Mouse (Mus musculus): ENCODE measurements around the gene Celf6. TPM values are rescaled to one million over a fixed set of nuclear protein-coding genes. Genes with fewer than 3 reads are reported as not detected.

Gene Celf6
- polyA plus RNA-seq, 1 experiment, result not detected

DNA sequence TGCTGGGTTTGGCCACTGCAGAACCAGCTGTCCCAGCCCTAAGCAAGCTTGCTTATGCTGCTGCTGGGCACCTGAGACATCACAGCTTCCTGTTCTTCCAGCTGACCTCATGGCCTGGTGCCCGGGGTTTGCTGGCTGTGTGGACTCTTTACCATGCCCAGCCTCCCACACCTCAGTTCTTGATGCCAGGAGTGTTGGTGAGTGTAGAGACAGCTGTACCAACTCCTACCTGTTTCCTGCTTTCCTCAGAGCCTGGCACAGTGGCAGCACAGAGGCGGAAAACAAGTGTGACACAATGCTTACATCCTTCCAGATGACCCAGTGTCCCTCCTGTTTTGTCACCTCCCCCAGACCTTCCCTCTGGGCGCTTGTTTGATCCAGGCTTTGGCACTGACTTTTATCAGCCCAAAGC is 26.1 kb upstream of the Celf6 start:
- peaks cover 50% of the 10 kb centered on the region for H3K79me2 ChIP-seq (ENCODE audit: control insufficient read depth, insufficient read depth)
- no peak overlapping the region for H3K4me2 ChIP-seq (ENCODE audit: low read depth)
- H3ac ChIP-seq (ENCODE audit: control insufficient read depth, insufficient read length), result no peak overlapping the region
- no peak overlapping the region for H3K4me3 ChIP-seq
- H3K36me3 ChIP-seq (ENCODE audit: control insufficient read depth, insufficient read depth), result peaks cover 20% of the 10 kb centered on the region
- TF ChIP-seq USF1 (IDR thresholded peaks at IDR 0.05; ENCODE audit: low read depth) (no peak), E2F4 (IDR thresholded peaks at IDR 0.05; ENCODE audit: insufficient read depth) (no peak), SRF (IDR thresholded peaks at IDR 0.05; ENCODE audit: control insufficient read depth, insufficient read length, low read depth) (no peak), MYOG (IDR thresholded peaks at IDR 0.05; ENCODE audit: control insufficient read depth in 1 of 3, insufficient read depth in 1 of 3, insufficient read length in 2 of 3, low read depth in 2 of 3) (peak in 1 of 3 experiments; percentile 82), MYOD1 (IDR thresholded peaks at IDR 0.05; ENCODE audit: control insufficient read depth in 1 of 3, insufficient read length in 2 of 3, low read depth in 2 of 3) (peak in 1 of 3 experiments; percentile 85)
- H3K27me3 ChIP-seq (ENCODE audit: control insufficient read depth, insufficient read depth, insufficient read length), result no peaks in the 10 kb centered on the region

DNA sequence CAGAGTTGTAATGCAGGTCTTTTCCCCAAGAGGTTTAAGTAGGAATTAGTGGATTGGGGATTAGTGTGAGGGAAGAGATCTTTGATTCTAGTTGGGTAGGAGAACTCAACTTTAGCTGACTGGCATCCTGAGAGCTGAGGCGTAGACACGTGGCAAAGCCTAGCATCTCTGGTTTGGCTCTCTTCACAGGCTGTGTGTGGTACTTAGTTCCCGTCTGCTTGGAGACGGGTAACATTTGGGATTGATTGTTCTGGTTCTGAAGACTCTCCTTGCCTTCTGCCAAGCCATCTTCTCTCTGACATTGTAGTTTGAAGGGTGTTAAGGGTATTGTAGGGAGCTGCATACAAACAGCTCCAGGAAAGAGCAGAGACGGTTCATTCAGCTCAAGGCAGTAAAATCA is 25.1 kb upstream of the Celf6 start:
- H3K79me2 ChIP-seq (ENCODE audit: control insufficient read depth, insufficient read depth), result peaks cover 41% of the 10 kb centered on the region
- H3ac ChIP-seq (ENCODE audit: control insufficient read depth, insufficient read length), result no peak overlapping the region
- no peaks in the 10 kb centered on the region for H3K27me3 ChIP-seq (ENCODE audit: control insufficient read depth, insufficient read depth, insufficient read length)
- no peak overlapping the region for H3K4me2 ChIP-seq (ENCODE audit: low read depth)
- peaks cover 17% of the 10 kb centered on the region for H3K36me3 ChIP-seq (ENCODE audit: control insufficient read depth, insufficient read depth)
- TF ChIP-seq SRF (IDR thresholded peaks at IDR 0.05; ENCODE audit: control insufficient read depth, insufficient read length, low read depth), result no peak
- TF ChIP-seq MYOD1 (IDR thresholded peaks at IDR 0.05; ENCODE audit: control insufficient read depth in 1 of 3, insufficient read length in 2 of 3, low read depth in 2 of 3), result no peak
- TF ChIP-seq POLR2AphosphoS2 (IDR thresholded peaks at IDR 0.05; ENCODE audit: insufficient read length, low read depth), result no peak
- TF ChIP-seq MAX (IDR thresholded peaks at IDR 0.05; ENCODE audit: low read depth), result no peak
- no peak for TF ChIP-seq REST (IDR thresholded peaks at IDR 0.05; ENCODE audit: insufficient read depth, insufficient read length)
- TF ChIP-seq CEBPB (IDR thresholded peaks at IDR 0.05; ENCODE audit: insufficient read depth, poor library complexity, severe bottlenecking), result no peak
- no peak for TF ChIP-seq E2F4 (IDR thresholded peaks at IDR 0.05; ENCODE audit: insufficient read depth)
- TF ChIP-seq TCF3 (IDR thresholded peaks at IDR 0.05; ENCODE audit: insufficient read length, low read depth), result no peak
- no peak for TF ChIP-seq MYOG (IDR thresholded peaks at IDR 0.05; ENCODE audit: control insufficient read depth in 1 of 3, insufficient read depth in 1 of 3, insufficient read length in 2 of 3, low read depth in 2 of 3)
- no peak for TF ChIP-seq TCF12 (IDR thresholded peaks at IDR 0.05; ENCODE audit: insufficient read depth, poor library complexity, severe bottlenecking)
- no peak for TF ChIP-seq POLR2A (IDR thresholded peaks at IDR 0.05; ENCODE audit: insufficient read length, low read depth)
- TF ChIP-seq USF1 (IDR thresholded peaks at IDR 0.05; ENCODE audit: low read depth), result no peak
- no peak overlapping the region for H3K4me3 ChIP-seq

DNA sequence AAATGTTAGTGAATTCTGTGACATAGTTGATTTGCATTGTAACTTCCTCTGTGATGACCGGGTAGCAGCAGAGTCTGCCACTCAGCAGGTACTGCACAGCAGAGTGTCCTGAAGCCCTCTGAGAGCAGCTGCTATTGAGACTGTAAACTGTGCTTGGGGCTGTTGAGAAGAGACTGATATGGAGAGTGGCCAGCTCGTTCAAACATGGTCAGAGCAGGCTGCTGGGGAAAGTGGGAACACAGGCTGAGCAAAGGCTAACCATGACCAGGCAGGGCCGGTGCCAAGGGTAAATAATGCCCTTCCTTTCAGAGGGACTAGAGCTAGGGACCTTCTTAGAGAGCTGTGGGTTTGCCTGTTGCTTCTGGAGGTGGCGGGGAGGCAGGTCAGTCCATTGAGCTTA is 24.0 kb upstream of the Celf6 start:
- Histone ChIP-seq H3K27me3 (ENCODE audit: control insufficient read depth, insufficient read depth, insufficient read length) (no peaks in the 10 kb centered on the region), H3K4me3 (no peak overlapping the region), H3ac (ENCODE audit: control insufficient read depth, insufficient read length) (no peak overlapping the region), H3K79me2 (ENCODE audit: control insufficient read depth, insufficient read depth) (peaks cover 32% of the 10 kb centered on the region), H3K4me2 (ENCODE audit: low read depth) (no peak overlapping the region), H3K36me3 (ENCODE audit: control insufficient read depth, insufficient read depth) (peaks cover 19% of the 10 kb centered on the region)
- no peak for TF ChIP-seq TCF12 (IDR thresholded peaks at IDR 0.05; ENCODE audit: insufficient read depth, poor library complexity, severe bottlenecking)
- no peak for TF ChIP-seq SRF (IDR thresholded peaks at IDR 0.05; ENCODE audit: control insufficient read depth, insufficient read length, low read depth)
- TF ChIP-seq USF1 (IDR thresholded peaks at IDR 0.05; ENCODE audit: low read depth), result no peak
- no peak for TF ChIP-seq POLR2AphosphoS2 (IDR thresholded peaks at IDR 0.05; ENCODE audit: insufficient read length, low read depth)
- no peak for TF ChIP-seq POLR2A (IDR thresholded peaks at IDR 0.05; ENCODE audit: insufficient read length, low read depth)
- no peak for TF ChIP-seq MAX (IDR thresholded peaks at IDR 0.05; ENCODE audit: low read depth)
- no peak for TF ChIP-seq CEBPB (IDR thresholded peaks at IDR 0.05; ENCODE audit: insufficient read depth, poor library complexity, severe bottlenecking)

DNA sequence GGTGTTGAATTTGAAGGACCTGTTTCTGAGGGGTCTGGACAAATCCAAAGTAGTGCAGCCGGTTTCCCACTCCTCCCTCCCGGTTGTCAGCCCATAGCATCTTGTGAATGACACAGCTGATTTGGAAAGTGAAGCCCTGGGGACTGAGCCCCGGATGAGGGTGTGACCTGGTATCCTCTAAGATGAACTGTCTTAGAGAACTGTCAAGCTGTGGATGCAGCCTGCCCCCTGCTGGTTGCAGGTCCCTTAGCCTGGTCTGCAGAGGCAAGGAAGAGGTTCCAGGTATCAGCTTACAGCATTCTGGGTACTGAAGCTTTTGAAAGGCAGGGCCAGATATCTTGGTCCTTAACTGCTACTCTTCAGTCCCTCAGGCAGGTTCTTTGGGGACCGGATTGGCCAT is 12.1 kb upstream of the Celf6 start:
- H3K79me2 ChIP-seq (ENCODE audit: control insufficient read depth, insufficient read depth), result no peaks in the 10 kb centered on the region
- TF ChIP-seq SRF (IDR thresholded peaks at IDR 0.05; ENCODE audit: control insufficient read depth, insufficient read length, low read depth) (no peak), USF1 (IDR thresholded peaks at IDR 0.05; ENCODE audit: low read depth) (no peak), MYOG (IDR thresholded peaks at IDR 0.05; ENCODE audit: control insufficient read depth in 1 of 3, insufficient read depth in 1 of 3, insufficient read length in 2 of 3, low read depth in 2 of 3) (no peak), E2F4 (IDR thresholded peaks at IDR 0.05; ENCODE audit: insufficient read depth) (no peak)

DNA sequence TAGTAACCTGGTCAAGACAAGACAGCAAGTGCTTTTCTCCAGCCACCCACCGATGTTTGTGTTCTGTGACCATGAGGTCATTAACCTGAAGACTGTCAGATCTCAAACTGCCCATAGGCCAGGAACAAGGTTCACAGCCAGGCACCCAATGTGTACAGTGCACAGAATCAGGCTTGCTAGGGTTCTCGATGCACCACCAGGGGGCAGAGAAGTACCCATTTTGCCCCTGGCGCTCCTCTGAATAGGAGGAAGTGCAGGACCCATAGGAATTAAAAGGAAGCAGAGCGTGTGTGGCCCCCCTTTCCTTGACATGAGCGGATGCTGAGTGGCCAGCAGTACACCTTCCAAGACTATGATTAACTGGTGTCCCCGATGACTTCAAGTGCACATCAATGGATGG is 10.6 kb upstream of the Celf6 start:
- Histone ChIP-seq H3ac (ENCODE audit: control insufficient read depth, insufficient read length) (no peak overlapping the region), H3K79me2 (ENCODE audit: control insufficient read depth, insufficient read depth) (no peaks in the 10 kb centered on the region), H3K27me3 (ENCODE audit: control insufficient read depth, insufficient read depth, insufficient read length) (no peaks in the 10 kb centered on the region), H3K4me2 (ENCODE audit: low read depth) (no peak overlapping the region), H3K36me3 (ENCODE audit: control insufficient read depth, insufficient read depth) (peaks cover 13% of the 10 kb centered on the region), H3K4me3 (no peak overlapping the region)
- TF ChIP-seq CEBPB (IDR thresholded peaks at IDR 0.05; ENCODE audit: insufficient read depth, poor library complexity, severe bottlenecking) (no peak), TCF12 (IDR thresholded peaks at IDR 0.05; ENCODE audit: insufficient read depth, poor library complexity, severe bottlenecking) (no peak), USF1 (IDR thresholded peaks at IDR 0.05; ENCODE audit: low read depth) (no peak), MYOG (IDR thresholded peaks at IDR 0.05; ENCODE audit: control insufficient read depth in 1 of 3, insufficient read depth in 1 of 3, insufficient read length in 2 of 3, low read depth in 2 of 3) (no peak), REST (IDR thresholded peaks at IDR 0.05; ENCODE audit: insufficient read depth, insufficient read length) (no peak), TCF3 (IDR thresholded peaks at IDR 0.05; ENCODE audit: insufficient read length, low read depth) (no peak), MAX (IDR thresholded peaks at IDR 0.05; ENCODE audit: low read depth) (no peak), POLR2A (IDR thresholded peaks at IDR 0.05; ENCODE audit: insufficient read length, low read depth) (no peak), E2F4 (IDR thresholded peaks at IDR 0.05; ENCODE audit: insufficient read depth) (no peak), SRF (IDR thresholded peaks at IDR 0.05; ENCODE audit: control insufficient read depth, insufficient read length, low read depth) (no peak), POLR2AphosphoS2 (IDR thresholded peaks at IDR 0.05; ENCODE audit: insufficient read length, low read depth) (no peak), MYOD1 (IDR thresholded peaks at IDR 0.05; ENCODE audit: control insufficient read depth in 1 of 3, insufficient read length in 2 of 3, low read depth in 2 of 3) (no peak)

More for the DNA sequence above, 12.1 kb upstream of the Celf6 start:
- Histone ChIP-seq H3K4me2 (ENCODE audit: low read depth) (peak overlapping the region; percentile 6), H3ac (ENCODE audit: control insufficient read depth, insufficient read length) (no peak overlapping the region), H3K27me3 (ENCODE audit: control insufficient read depth, insufficient read depth, insufficient read length) (no peaks in the 10 kb centered on the region), H3K4me3 (no peak overlapping the region), H3K36me3 (ENCODE audit: control insufficient read depth, insufficient read depth) (peaks cover 13% of the 10 kb centered on the region)

Data from myocyte (in vitro differentiated cells).